Mouse (Mus musculus) heart, adult 2 months (tissue): Measurements from ENCODE around the gene 4930524J08Rik.

ENCODE experiments used
- CTCF ChIP-seq: fragments of 200-600 bp; IDR thresholded peaks from 2 replicates; pipeline ENCODE4 v1.8.1; 2022; ENCODE audit warnings: antibody characterized with exemption, mild to moderate bottlenecking, moderate library complexity
- POLR2A ChIP-seq: fragments of 200-500 bp; IDR thresholded peaks from 2 replicates; pipeline ENCODE4 v1.6.1; 2011; ENCODE audit warnings: mild to moderate bottlenecking, low read depth, low read length, control low read depth; ENCODE audit not compliant: insufficient read depth

DNA sequence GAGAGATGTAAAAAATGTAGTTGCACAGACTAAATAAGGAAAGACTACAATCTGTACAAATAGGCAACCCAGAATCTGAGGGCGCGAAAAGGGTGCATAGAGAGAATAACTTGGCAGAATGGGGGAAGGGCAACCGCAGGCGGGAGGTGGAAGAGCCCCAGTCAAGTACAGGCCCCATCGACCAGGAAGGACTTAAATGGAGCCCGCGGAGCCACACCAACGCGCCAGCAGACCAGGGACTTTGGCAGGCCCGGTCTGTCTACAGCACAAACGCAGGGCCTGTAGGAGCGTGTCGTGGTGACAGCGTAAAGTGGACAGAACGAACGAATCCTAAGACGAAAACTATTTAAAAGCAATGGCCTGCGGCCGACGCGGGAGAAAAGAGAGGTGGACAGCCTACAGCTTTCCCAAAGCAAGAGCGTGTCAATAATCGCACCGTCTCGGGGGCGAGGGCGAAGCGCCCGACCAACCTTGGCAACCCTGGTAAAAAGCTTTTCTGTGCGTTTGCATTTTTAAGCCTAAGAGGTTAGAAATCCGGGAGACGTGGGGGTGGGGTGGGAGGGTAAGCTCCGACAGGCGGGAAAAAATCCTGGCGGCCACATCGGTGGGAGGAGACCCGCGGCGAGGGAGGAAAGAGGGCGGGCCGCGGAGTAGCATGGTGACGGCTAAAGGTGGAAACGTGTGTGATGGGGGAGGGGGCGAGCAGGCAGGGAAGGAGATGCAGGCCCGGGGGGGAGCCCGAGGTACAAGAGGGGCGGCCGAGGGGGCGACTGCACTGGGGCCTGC lies 1.2 kb upstream of the 4930524J08Rik start:
- TF ChIP-seq CTCF (no peak), POLR2A (no peak)
